Mouse (Mus musculus) bone marrow macrophage, adult 2 months (primary cell): ENCODE measurements around the gene Fgfr2.

Source experiments
- CTCF ChIP-seq: IDR thresholded peaks from 2 replicates; pipeline ENCODE4 v1.5.1; 2012; ENCODE audit warnings: low read depth, mild to moderate bottlenecking, low read length, moderate library complexity
- POLR2A ChIP-seq: IDR thresholded peaks from 2 replicates; pipeline ENCODE4 v1.6.1; 2012; ENCODE audit warnings: mild to moderate bottlenecking, low read depth, low read length, borderline replicate concordance

GRCm38 (mm10) chr7:130977794-130978521 lies 2145.2 kb downstream of the Fgfr2 start:
- no peak for TF ChIP-seq POLR2A
- TF ChIP-seq CTCF: no peak
